Mouse (Mus musculus) MEL (cell line): ENCODE results near the gene Ms4a7. TPM values are rescaled to one million over a fixed set of nuclear protein-coding genes. Genes with fewer than 3 reads are reported as not detected.
A peak's percentile ranks its signal among the peaks of the same experiment; 100 is the strongest.

ENCODE experiments used
- DNase-seq: peaks from one replicate; pipeline ENCODE4 v3.0.0; 2011; ENCODE audit warnings: low read depth, low spot score
- H3K27ac ChIP-seq: 2 replicates; pipeline ENCODE4 v1.5.1; 2012; ENCODE audit warnings: low read depth, mild to moderate bottlenecking, control low read depth, low read length, moderate library complexity; ENCODE audit not compliant: control insufficient read depth
- H3K27me3 ChIP-seq, 2 experiments: fragments of 150-350 bp in 1 of 2; sonication (generic) in 1 of 2; 2 replicates each; pipeline ENCODE4 v1.6.1; 2012; ENCODE audit warnings: low read length in 2 of 2, mild to moderate bottlenecking in 2 of 2, improper control_type of control experiment in 1 of 2, moderate library complexity in 1 of 2; ENCODE audit not compliant: insufficient read depth in 2 of 2, control insufficient read depth in 1 of 2
- H3K36me3 ChIP-seq, 2 experiments: 2 replicates each; pipeline ENCODE4 v1.6.1; 2012 to 2014; ENCODE audit warnings: low read length in 2 of 2, improper control_type of control experiment in 1 of 2, inconsistent platforms in 1 of 2, mild to moderate bottlenecking in 1 of 2; ENCODE audit not compliant: insufficient read depth in 2 of 2, control insufficient read depth in 1 of 2
- H3K4me1 ChIP-seq, 2 experiments: fragments of 150-350 bp in 1 of 2; sonication (generic) in 1 of 2; 2 replicates each; pipeline ENCODE4 v1.6.1; 2012; ENCODE audit warnings: low read length in 2 of 2, improper control_type of control experiment in 1 of 2, mild to moderate bottlenecking in 1 of 2; ENCODE audit not compliant: insufficient read depth in 2 of 2, control insufficient read depth in 1 of 2
- H3K4me3 ChIP-seq, 2 experiments: fragments of 150-350 bp in 1 of 2; sonication (generic) in 1 of 2; 2 replicates each; pipeline ENCODE4 v1.5.1; 2012; ENCODE audit warnings: low read depth in 2 of 2, low read length in 2 of 2, mild to moderate bottlenecking in 2 of 2, moderate library complexity in 2 of 2, control low read depth in 1 of 2, improper control_type of control experiment in 1 of 2; ENCODE audit not compliant: control insufficient read depth in 1 of 2, insufficient read depth in 1 of 2
- H3K79me2 ChIP-seq: 2 replicates; pipeline ENCODE4 v1.6.1; 2012; ENCODE audit warnings: mild to moderate bottlenecking, low read length, moderate library complexity; ENCODE audit not compliant: control insufficient read depth, poor library complexity, insufficient read depth
- H3K9ac ChIP-seq: 2 replicates; pipeline ENCODE4 v1.6.1; 2012; ENCODE audit warnings: low read depth, mild to moderate bottlenecking, control low read depth, low read length, moderate library complexity; ENCODE audit not compliant: control insufficient read depth, poor library complexity, severe bottlenecking
- H3K9me3 ChIP-seq: fragments of 150-350 bp; sonication (generic); replicated peaks from 2 replicates; pipeline ENCODE4 v1.6.1; 2012; ENCODE audit warnings: mild to moderate bottlenecking, low read length, improper control_type of control experiment, moderate library complexity; ENCODE audit not compliant: insufficient read depth
- BHLHE40 ChIP-seq: IDR thresholded peaks from 2 replicates; pipeline ENCODE4 v1.6.1; 2012; ENCODE audit warnings: low read depth, mild to moderate bottlenecking, inconsistent platforms, low read length, improper control_type of control experiment, borderline replicate concordance
- CHD1 ChIP-seq: IDR thresholded peaks from 2 replicates; pipeline ENCODE4 v1.6.1; 2012; ENCODE audit warnings: low read depth, mild to moderate bottlenecking, inconsistent platforms, low read length, improper control_type of control experiment
- CHD2 ChIP-seq: IDR thresholded peaks from 2 replicates; pipeline ENCODE4 v1.6.1; 2011; ENCODE audit warnings: low read length, improper control_type of control experiment
- CTCF ChIP-seq, 3 experiments: IDR thresholded peaks in 2 of 3; conservative IDR thresholded peaks in 1 of 3; 2 replicates each; pipeline ENCODE4 v1.5.1; 2011 to 2012; ENCODE audit warnings: low read length in 3 of 3, low read depth in 2 of 3, mild to moderate bottlenecking in 2 of 3, improper control_type of control experiment in 1 of 3, inconsistent platforms in 1 of 3, mixed read lengths in 1 of 3, moderate library complexity in 1 of 3; ENCODE audit not compliant: control insufficient read depth in 1 of 3, insufficient read depth in 1 of 3, poor library complexity in 1 of 3, severe bottlenecking in 1 of 3
- E2F4 ChIP-seq: IDR thresholded peaks from 2 replicates; pipeline ENCODE4 v1.6.1; 2011; ENCODE audit warnings: low read depth, low read length, improper control_type of control experiment, borderline replicate concordance
- EP300 ChIP-seq, 2 experiments: IDR thresholded peaks; 2 replicates each; pipeline ENCODE4 v1.6.1; 2011; ENCODE audit warnings: improper control_type of control experiment in 2 of 2, low read length in 2 of 2, low read depth in 1 of 2, mild to moderate bottlenecking in 1 of 2
- ETS1 ChIP-seq: IDR thresholded peaks from 2 replicates; pipeline ENCODE4 v1.6.1; 2012; ENCODE audit warnings: low read depth, mild to moderate bottlenecking, inconsistent platforms, low read length, improper control_type of control experiment, moderate library complexity
- GATA1 ChIP-seq: IDR thresholded peaks from 2 replicates; pipeline ENCODE4 v1.6.1; 2011; ENCODE audit warnings: low read depth, low read length, improper control_type of control experiment
- KAT2A ChIP-seq: conservative IDR thresholded peaks from 2 replicates; pipeline ENCODE4 v1.6.1; 2012; ENCODE audit warnings: low read depth, low read length, improper control_type of control experiment, inconsistent platforms
- MEF2A ChIP-seq: IDR thresholded peaks from 2 replicates; pipeline ENCODE4 v1.6.1; 2014; ENCODE audit warnings: low read depth, mild to moderate bottlenecking, inconsistent platforms, low read length, improper control_type of control experiment; ENCODE audit not compliant: poor library complexity, insufficient replicate concordance, severe bottlenecking; ENCODE audit errors: extremely low read depth
- MYB ChIP-seq: IDR thresholded peaks from 2 replicates; pipeline ENCODE4 v1.6.1; 2011; ENCODE audit warnings: mild to moderate bottlenecking, low read depth, low read length, improper control_type of control experiment
- NELFE ChIP-seq: IDR thresholded peaks from 2 replicates; pipeline ENCODE4 v1.6.1; 2011; ENCODE audit warnings: low read depth, low read length, improper control_type of control experiment
- NRF1 ChIP-seq: IDR thresholded peaks from 2 replicates; pipeline ENCODE4 v1.6.1; 2014; ENCODE audit warnings: low read depth, mild to moderate bottlenecking, inconsistent platforms, low read length, improper control_type of control experiment, moderate library complexity; ENCODE audit not compliant: poor library complexity, insufficient read depth, severe bottlenecking
- POLR2A ChIP-seq, 2 experiments: IDR thresholded peaks; 2 replicates each; pipeline ENCODE4 v1.6.1; 2011 to 2012; ENCODE audit warnings: low read length in 2 of 2, mild to moderate bottlenecking in 2 of 2, control low read depth in 1 of 2, improper control_type of control experiment in 1 of 2, low read depth in 1 of 2, moderate library complexity in 1 of 2; ENCODE audit not compliant: control insufficient read depth in 1 of 2, insufficient read depth in 1 of 2, poor library complexity in 1 of 2
- POLR2AphosphoS5 ChIP-seq: IDR thresholded peaks from 2 replicates; pipeline ENCODE4 v1.6.1; 2012; ENCODE audit warnings: low read depth, borderline replicate concordance, mild to moderate bottlenecking, inconsistent platforms, low read length, moderate library complexity, mixed read lengths
- RAD21 ChIP-seq: IDR thresholded peaks from 2 replicates; pipeline ENCODE4 v1.6.1; 2011; ENCODE audit warnings: mild to moderate bottlenecking, low read depth, low read length, improper control_type of control experiment
- SMC3 ChIP-seq: IDR thresholded peaks from 2 replicates; pipeline ENCODE4 v1.6.1; 2011; ENCODE audit warnings: low read depth, low read length, improper control_type of control experiment
- TBP ChIP-seq: IDR thresholded peaks from 2 replicates; pipeline ENCODE4 v1.8.0; 2011; ENCODE audit warnings: low read depth, low read length, improper control_type of control experiment
- TCF12 ChIP-seq: IDR thresholded peaks from 2 replicates; pipeline ENCODE4 v1.6.1; 2014; ENCODE audit warnings: low read depth, mild to moderate bottlenecking, inconsistent platforms, low read length, improper control_type of control experiment, moderate library complexity
- USF1 ChIP-seq: IDR thresholded peaks from 2 replicates; pipeline ENCODE4 v1.6.1; 2014; ENCODE audit warnings: low read depth, mild to moderate bottlenecking, inconsistent platforms, low read length, improper control_type of control experiment, moderate library complexity
- USF2 ChIP-seq, 2 experiments: IDR thresholded peaks; 2 replicates each; pipeline ENCODE4 v1.6.1; 2011 to 2012; ENCODE audit warnings: improper control_type of control experiment in 2 of 2, low read length in 2 of 2, borderline replicate concordance in 1 of 2, inconsistent platforms in 1 of 2, low read depth in 1 of 2, mild to moderate bottlenecking in 1 of 2; ENCODE audit not compliant: insufficient read depth in 1 of 2
- ZKSCAN1 ChIP-seq: IDR thresholded peaks from 2 replicates; pipeline ENCODE4 v1.6.1; 2012; ENCODE audit warnings: low read depth, mild to moderate bottlenecking, inconsistent platforms, low read length, improper control_type of control experiment, moderate library complexity
- ZMIZ1 ChIP-seq: IDR thresholded peaks from 2 replicates; pipeline ENCODE4 v1.6.1; 2012; ENCODE audit warnings: low read depth, mild to moderate bottlenecking, inconsistent platforms, low read length, improper control_type of control experiment, moderate library complexity
- polyA plus RNA-seq, 2 experiments: library from polyadenylated mRNA; stranded (reverse) in 1 of 2; unstranded in 1 of 2; fragments of >175 nt in 1 of 2; fragments of >200 nt in 1 of 2; gene quantifications; 2 replicates each; pipeline versions ENCODE4 v1.2.1 to v1.2.4; 2012; ENCODE audit warnings: low replicate concordance in 2 of 2, low read depth in 1 of 2; ENCODE audit not compliant: insufficient read length in 2 of 2, insufficient read depth in 1 of 2, missing spikeins in 1 of 2
- total RNA-seq: library from RNA; depleted of rRNA; stranded (reverse); fragments of 300-350 nt; gene quantifications from 2 replicates; pipeline ENCODE4 v1.2.3, GENCODE M21; 2012

Gene Ms4a7
- total and polyA plus RNA-seq, 3 experiments, result not detected

GRCm38 (mm10) chr19:11362002-11362401 is 26.1 kb upstream of the Ms4a7 start:
- TF ChIP-seq NELFE (no peak), KAT2A (no peak), ETS1 (no peak), CHD2 (no peak), NRF1 (no peak)
- no peak for DNase-seq
- no peak overlapping the region for H3K27ac ChIP-seq

GRCm38 (mm10) chr19:11360106-11360505 is 24.2 kb upstream of the Ms4a7 start:
- DNase-seq, result no peak
- no peaks in the 10 kb centered on the region for H3K4me1 ChIP-seq
- no peak overlapping the region for H3K9ac ChIP-seq
- H3K36me3 ChIP-seq, result no peaks in the 10 kb centered on the region
- H3K9me3 ChIP-seq, result no peaks in the 10 kb centered on the region
- H3K4me3 ChIP-seq, result no peak overlapping the region
- H3K27ac ChIP-seq, result no peak overlapping the region
- no peaks in the 10 kb centered on the region; a peak in 1 of 4 replicates for H3K27me3 ChIP-seq
- no peaks in the 10 kb centered on the region for H3K79me2 ChIP-seq
- no peak for TF ChIP-seq USF2 (IDR thresholded peaks at IDR 0.05; ENCODE audit: borderline replicate concordance in 1 of 2, insufficient read depth in 1 of 2, low read depth in 1 of 2, low read length in 2 of 2)
- no peak for TF ChIP-seq BHLHE40
- peak; percentile 18 for TF ChIP-seq RAD21
- TF ChIP-seq CTCF (IDR thresholded peaks at IDR 0.05 in 2 of 3, conservative IDR thresholded peaks at IDR 0.05 in 1 of 3; ENCODE audit: control insufficient read depth in 1 of 3, insufficient read depth in 1 of 3, low read depth in 2 of 3, low read length in 3 of 3, poor library complexity in 1 of 3, severe bottlenecking in 1 of 3), result peak in 1 of 3 experiments; percentile 11; a peak in 1 of 6 replicates
- no peak for TF ChIP-seq SMC3
- TF ChIP-seq ZMIZ1, result no peak

More at GRCm38 (mm10) chr19:11362002-11362401, 26.1 kb upstream of the Ms4a7 start:
- Histone ChIP-seq H3K4me3 (no peak overlapping the region), H3K9ac (no peak overlapping the region), H3K36me3 (no peaks in the 10 kb centered on the region), H3K79me2 (no peaks in the 10 kb centered on the region), H3K9me3 (no peaks in the 10 kb centered on the region), H3K27me3 (no peaks in the 10 kb centered on the region; a peak in 1 of 4 replicates), H3K4me1 (no peaks in the 10 kb centered on the region)

GRCm38 (mm10) chr19:11355730-11356129 is 19.8 kb upstream of the Ms4a7 start:
- TF ChIP-seq POLR2AphosphoS5 (no peak), ZKSCAN1 (no peak), MEF2A (no peak), BHLHE40 (no peak), MYB (no peak), TCF12 (no peak), POLR2A (IDR thresholded peaks at IDR 0.05; ENCODE audit: control insufficient read depth in 1 of 2, insufficient read depth in 1 of 2, low read depth in 1 of 2, low read length in 2 of 2, poor library complexity in 1 of 2) (no peak), TBP (no peak), GATA1 (no peak), RAD21 (no peak), EP300 (IDR thresholded peaks at IDR 0.05; ENCODE audit: low read depth in 1 of 2, low read length in 2 of 2) (no peak), USF1 (no peak), CHD1 (no peak), E2F4 (no peak), CTCF (IDR thresholded peaks at IDR 0.05 in 2 of 3, conservative IDR thresholded peaks at IDR 0.05 in 1 of 3; ENCODE audit: control insufficient read depth in 1 of 3, insufficient read depth in 1 of 3, low read depth in 2 of 3, low read length in 3 of 3, poor library complexity in 1 of 3, severe bottlenecking in 1 of 3) (no peak), CHD2 (no peak), KAT2A (no peak)
- TF ChIP-seq, all 39 proteins: peak for 0
- H3K36me3 ChIP-seq, result no peaks in the 10 kb centered on the region
- H3K27ac ChIP-seq, result no peak overlapping the region
- no peak overlapping the region for H3K9ac ChIP-seq
- no peaks in the 10 kb centered on the region for H3K79me2 ChIP-seq
- H3K9me3 ChIP-seq, result no peaks in the 10 kb centered on the region
- no peak overlapping the region for H3K4me3 ChIP-seq
- no peaks in the 10 kb centered on the region for H3K4me1 ChIP-seq
- H3K27me3 ChIP-seq, result no peaks in the 10 kb centered on the region; a peak in 1 of 4 replicates
- no peak for DNase-seq
